Mouse (Mus musculus): Measurements from ENCODE around the gene Hdac11.

DNA sequence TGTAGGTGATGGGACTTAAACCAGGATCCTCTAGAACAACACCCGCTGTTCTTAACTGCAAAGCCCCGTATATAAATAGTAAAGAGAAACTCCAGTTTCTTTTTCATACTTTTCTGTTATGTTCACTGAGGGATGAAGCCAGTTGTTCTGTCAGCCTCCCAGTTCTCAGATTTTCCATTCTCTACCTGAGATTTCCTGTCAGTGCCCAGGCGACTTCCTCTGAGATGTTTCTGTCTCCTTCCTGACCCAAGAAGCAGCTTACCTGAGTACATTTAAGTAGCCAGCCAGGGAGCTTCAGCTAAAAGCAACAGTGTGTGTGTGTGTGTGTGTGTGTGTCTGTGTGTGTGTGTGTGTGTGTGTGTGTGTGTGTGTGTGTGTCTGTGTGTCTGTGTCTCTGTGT lies 33.0 kb upstream of the Hdac11 start:
- TF ChIP-seq POLR2A (IDR thresholded peaks at IDR 0.05; ENCODE audit: insufficient read depth, low read length) (no peak), EP300 (IDR thresholded peaks at IDR 0.05; ENCODE audit: insufficient read depth, low read depth, low read length) (no peak)
